Mouse (Mus musculus): ENCODE measurements at regions not wholly inside any gene's neighbourhood (a gene's known extent, or its start where the extent isn't known, plus 50 kb on each side); places are given as distances from the start of the nearest gene placed in this dataset.
A peak's percentile ranks its signal among the peaks of the same experiment; 100 is the strongest.

DNA sequence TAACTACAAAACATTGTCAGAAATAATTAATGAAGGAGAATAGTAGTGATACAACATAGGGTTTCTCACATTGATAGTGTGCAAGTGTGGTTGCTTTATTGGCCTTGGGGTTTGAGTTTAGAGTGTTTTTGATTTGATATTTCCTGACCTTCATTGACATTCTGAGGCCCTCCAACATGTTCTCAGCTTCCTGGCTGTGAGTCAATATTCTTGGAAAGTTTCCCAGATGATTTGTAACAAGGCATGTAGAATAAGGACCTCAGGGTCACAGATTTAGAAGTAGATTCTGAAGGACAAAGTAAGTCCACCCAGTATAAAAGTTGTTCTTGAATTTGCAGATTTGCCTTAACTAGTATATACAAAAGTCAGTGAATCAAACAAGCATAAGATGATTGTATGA is 969.7 kb upstream of the Pcdh9 start:
- no peak for DNase-seq (ENCODE audit: low spot score in 2 of 2)

DNA sequence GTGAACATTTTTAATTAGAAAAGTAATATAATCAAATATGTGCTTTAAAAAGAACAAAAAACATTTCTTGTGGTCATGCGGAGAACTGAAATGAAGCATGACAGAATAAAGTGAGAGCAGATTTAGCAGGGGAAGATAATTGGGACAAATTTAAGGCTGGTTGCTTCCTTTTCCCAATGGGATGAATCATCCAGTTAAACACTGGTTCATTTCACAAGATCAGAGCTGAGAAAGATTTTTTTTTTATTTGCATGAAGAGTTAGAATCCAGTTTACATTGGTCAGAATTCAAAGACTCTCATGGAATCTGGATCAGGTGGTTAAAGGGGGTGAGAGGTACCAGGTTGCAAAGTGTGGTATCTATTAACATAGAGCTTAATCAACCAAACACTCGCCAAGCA is 978.5 kb upstream of the Pcdh9 start:
- no peak for DNase-seq (ENCODE audit: low spot score in 2 of 2)

DNA sequence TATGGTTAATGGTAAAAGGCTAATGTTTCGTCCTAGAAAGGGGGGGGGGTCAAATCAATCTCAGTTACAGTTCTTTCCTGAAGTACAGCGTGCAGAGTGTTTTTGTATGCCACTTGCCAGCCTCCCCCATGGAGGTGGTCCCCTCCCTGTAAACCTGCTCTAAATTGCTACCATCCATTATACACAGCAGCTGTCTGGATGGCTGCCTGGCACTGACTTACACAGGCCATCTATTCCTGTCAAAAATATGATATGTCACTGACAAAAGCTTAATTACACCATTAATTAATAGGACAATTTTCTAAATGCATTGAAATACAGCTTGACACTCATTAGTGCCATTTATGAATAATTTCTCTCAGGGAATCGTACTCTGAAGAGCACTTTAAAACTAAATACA is 995.0 kb upstream of the 4921530L21Rik start:
- no peak for DNase-seq (ENCODE audit: low spot score in 2 of 2)

DNA sequence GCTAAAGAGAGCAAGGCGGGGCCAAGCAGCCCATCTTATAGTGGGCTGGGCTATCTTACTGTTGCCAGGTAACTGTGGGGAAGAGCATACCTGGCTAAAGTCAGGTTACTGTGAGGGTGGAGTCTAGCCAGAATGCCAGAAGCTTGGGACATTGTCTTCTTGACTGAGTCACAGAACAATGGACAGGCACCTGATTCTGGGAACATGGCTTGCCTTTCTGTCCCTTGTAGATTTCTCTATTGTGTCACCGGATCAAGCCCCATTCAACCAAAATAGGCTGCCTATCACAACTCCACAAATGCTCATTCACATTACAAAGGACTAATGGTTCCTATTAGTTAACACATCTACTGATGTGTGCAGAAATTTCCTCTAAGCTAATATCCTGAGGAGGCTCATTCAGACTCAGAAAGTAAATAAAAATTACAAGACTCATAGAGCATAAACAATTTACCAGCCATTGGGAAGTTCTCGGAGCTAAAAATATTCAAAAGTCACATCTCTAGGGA is 985.7 kb upstream of the 4921530L21Rik start:
- no peak for DNase-seq (ENCODE audit: low spot score in 2 of 2)

DNA sequence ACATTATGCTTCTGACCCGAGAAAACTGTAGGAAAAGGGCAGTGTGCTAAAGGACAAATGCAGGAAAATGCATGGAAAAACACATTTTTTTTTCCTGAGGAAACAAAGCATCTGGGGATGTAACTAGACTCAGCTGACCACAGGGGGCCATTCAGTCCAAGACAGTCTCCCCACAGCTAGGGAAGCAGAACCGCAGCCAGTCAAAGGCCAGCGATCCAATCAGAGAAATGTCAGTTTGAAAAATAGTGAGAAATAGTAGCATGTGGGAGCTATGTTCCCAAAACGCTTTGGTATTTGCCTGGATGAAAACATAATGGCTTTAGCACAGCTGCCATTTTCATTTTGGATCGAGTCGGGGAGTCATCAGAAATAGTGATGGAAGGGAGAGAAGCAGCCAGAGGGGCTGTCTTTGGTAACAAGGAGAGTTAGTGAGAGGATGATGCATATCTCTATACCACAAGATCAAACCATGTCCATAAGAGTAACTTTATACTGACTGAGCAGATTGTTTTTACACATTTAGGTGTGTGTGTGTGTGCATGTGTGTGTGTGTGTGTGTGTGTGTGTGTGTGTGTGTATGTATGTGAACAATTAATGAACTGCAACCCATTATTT is 982.3 kb upstream of the 4921530L21Rik start:
- peak in 1 of 2 experiments; percentile 3 for DNase-seq (ENCODE audit: low spot score in 2 of 2)

DNA sequence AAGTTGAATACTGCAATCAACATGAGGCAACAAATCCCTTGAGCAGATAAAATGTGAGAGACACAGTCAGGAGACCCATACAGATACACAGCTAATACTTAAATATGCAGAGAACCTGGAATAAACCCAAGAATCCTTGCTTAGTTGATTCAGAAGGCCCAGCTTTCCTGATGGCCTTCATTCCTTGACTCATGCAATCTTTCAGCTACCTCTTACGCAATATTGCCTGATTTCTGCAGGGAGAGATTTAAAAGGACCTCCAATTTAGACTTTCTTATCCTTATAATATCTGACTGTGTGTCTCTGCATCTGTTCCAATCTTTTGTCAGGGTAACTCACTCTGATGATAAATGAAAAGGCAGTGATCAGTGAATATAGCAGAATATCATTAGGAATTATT is 968.7 kb upstream of the 4921530L21Rik start:
- no peak for DNase-seq (ENCODE audit: low spot score in 2 of 2)

DNA sequence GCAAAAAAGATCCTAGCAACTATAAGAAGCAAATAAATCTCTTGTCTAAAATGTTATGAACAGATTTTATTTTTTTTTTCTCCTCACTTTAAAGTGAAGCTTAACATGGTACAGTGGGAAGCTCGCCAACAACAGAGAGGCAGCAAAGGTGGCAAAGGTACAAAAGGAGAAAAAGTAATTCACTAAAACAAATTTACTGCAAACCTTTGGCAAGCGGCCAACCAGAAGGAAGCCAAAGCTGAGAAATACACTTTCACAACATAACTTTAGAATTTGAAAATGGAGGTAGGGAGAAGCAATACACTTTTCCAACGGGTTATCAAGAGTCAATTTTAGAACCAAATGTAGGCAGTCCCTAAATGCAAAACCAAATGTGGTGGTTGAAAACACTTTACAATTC is 939.6 kb upstream of the 4921530L21Rik start:
- peak in 1 of 2 experiments; percentile 6 for DNase-seq (ENCODE audit: low spot score in 2 of 2)

All from frontal cortex, postnatal 10 days (tissue).